Mouse (Mus musculus): ENCODE data around the gene Schip1. TPM values are rescaled to one million over a fixed set of nuclear protein-coding genes. Genes with fewer than 3 reads are reported as not detected.

The Schip1 gene
- polyA plus RNA-seq, 1 experiment from 2014 or later = 71.8 TPM

GRCm38 (mm10) chr3:68379242-68379641 lies 314.6 kb downstream of the Schip1 start:
- no peaks in the 10 kb centered on the region for H3K36me3 ChIP-seq (ENCODE audit: insufficient read depth, low read length)
- H3K4me2 ChIP-seq (ENCODE audit: low read length) = no peak overlapping the region
- no peak overlapping the region for H3K4me3 ChIP-seq (replicated peaks; ENCODE audit: low read depth, low read length)
- no peak overlapping the region for H3K9ac ChIP-seq (ENCODE audit: low read depth, low read length)
- no peaks in the 10 kb centered on the region for H3K9me3 ChIP-seq (replicated peaks; ENCODE audit: low read length)
- no peak overlapping the region for H3K27ac ChIP-seq
- no peak for ATAC-seq (replicated peaks; ENCODE audit: low FRiP score, low read depth)
- no peaks in the 10 kb centered on the region for H3K4me1 ChIP-seq (replicated peaks; ENCODE audit: insufficient read depth, low read length)
- H3K27me3 ChIP-seq (ENCODE audit: insufficient read depth, low read length) = no peaks in the 10 kb centered on the region
- TF ChIP-seq CTCF (IDR thresholded peaks at IDR 0.05; ENCODE audit: low read depth) = no peak
- peak; percentile 79 for DNase-seq (ENCODE audit: low spot score)
- WGBS = 28% methylated on average over 7 of the region's 7 CpGs

- no peaks in the 10 kb centered on the region for H3K4me1 ChIP-seq (replicated peaks; ENCODE audit: insufficient read depth, low read length)
- ATAC-seq (replicated peaks; ENCODE audit: low FRiP score, low read depth) (no peak), DNase-seq (ENCODE audit: low spot score) (no peak)
- no peaks in the 10 kb centered on the region for H3K9me3 ChIP-seq (replicated peaks; ENCODE audit: low read length)
- H3K27me3 ChIP-seq (ENCODE audit: insufficient read depth, low read length) = no peaks in the 10 kb centered on the region
- no peak overlapping the region for H3K4me3 ChIP-seq (replicated peaks; ENCODE audit: low read depth, low read length)
- TF ChIP-seq CTCF (IDR thresholded peaks at IDR 0.05; ENCODE audit: low read depth) = no peak
- no peak overlapping the region for H3K4me2 ChIP-seq (ENCODE audit: low read length)
- H3K9ac ChIP-seq (ENCODE audit: low read depth, low read length) = no peak overlapping the region
- no peaks in the 10 kb centered on the region for H3K36me3 ChIP-seq (ENCODE audit: insufficient read depth, low read length)
- no peak overlapping the region for H3K27ac ChIP-seq
Observed at GRCm38 (mm10) chr3:68383672-68384071, 319.1 kb downstream of the Schip1 start.

- 79% methylated on average over 3 of the region's 3 CpGs for WGBS
- ATAC-seq (replicated peaks; ENCODE audit: low FRiP score, low read depth) (no peak), DNase-seq (ENCODE audit: low spot score) (no peak)
- Histone ChIP-seq H3K27ac (no peak overlapping the region), H3K4me3 (replicated peaks; ENCODE audit: low read depth, low read length) (no peak overlapping the region), H3K27me3 (ENCODE audit: insufficient read depth, low read length) (no peaks in the 10 kb centered on the region), H3K4me2 (ENCODE audit: low read length) (no peak overlapping the region), H3K9ac (ENCODE audit: low read depth, low read length) (no peak overlapping the region), H3K4me1 (replicated peaks; ENCODE audit: insufficient read depth, low read length) (no peaks in the 10 kb centered on the region), H3K36me3 (ENCODE audit: insufficient read depth, low read length) (no peaks in the 10 kb centered on the region), H3K9me3 (replicated peaks; ENCODE audit: low read length) (no peaks in the 10 kb centered on the region)
- TF ChIP-seq CTCF (IDR thresholded peaks at IDR 0.05; ENCODE audit: low read depth) = no peak
Observed at GRCm38 (mm10) chr3:68385544-68385943, 320.9 kb downstream of the Schip1 start.

- Histone ChIP-seq H3K27ac (no peak overlapping the region), H3K36me3 (ENCODE audit: insufficient read depth, low read length) (no peaks in the 10 kb centered on the region), H3K4me3 (replicated peaks; ENCODE audit: low read depth, low read length) (no peak overlapping the region), H3K27me3 (ENCODE audit: insufficient read depth, low read length) (no peaks in the 10 kb centered on the region), H3K9ac (ENCODE audit: low read depth, low read length) (no peak overlapping the region), H3K4me1 (replicated peaks; ENCODE audit: insufficient read depth, low read length) (no peaks in the 10 kb centered on the region), H3K9me3 (replicated peaks; ENCODE audit: low read length) (no peaks in the 10 kb centered on the region), H3K4me2 (ENCODE audit: low read length) (no peak overlapping the region)
- DNase-seq (ENCODE audit: low spot score) (no peak), ATAC-seq (replicated peaks; ENCODE audit: low FRiP score, low read depth) (no peak)
- 77% methylated on average over 3 of the region's 3 CpGs for WGBS
- TF ChIP-seq CTCF (IDR thresholded peaks at IDR 0.05; ENCODE audit: low read depth) = no peak
Observed at GRCm38 (mm10) chr3:68388023-68388422, 323.4 kb downstream of the Schip1 start.

GRCm38 (mm10) chr3:68393578-68393977 lies 329.0 kb downstream of the Schip1 start:
- H3K36me3 ChIP-seq (ENCODE audit: insufficient read depth, low read length) = no peaks in the 10 kb centered on the region
- H3K4me1 ChIP-seq (replicated peaks; ENCODE audit: insufficient read depth, low read length) = no peaks in the 10 kb centered on the region
- DNase-seq (ENCODE audit: low spot score) = no peak
- no peak overlapping the region for H3K27ac ChIP-seq
- H3K4me2 ChIP-seq (ENCODE audit: low read length) = no peak overlapping the region
- ATAC-seq (replicated peaks; ENCODE audit: low FRiP score, low read depth) = peak; percentile 77
- WGBS = 50% methylated on average over 2 of the region's 2 CpGs
- no peak overlapping the region for H3K9ac ChIP-seq (ENCODE audit: low read depth, low read length)
- no peak overlapping the region for H3K4me3 ChIP-seq (replicated peaks; ENCODE audit: low read depth, low read length)
- no peaks in the 10 kb centered on the region for H3K27me3 ChIP-seq (ENCODE audit: insufficient read depth, low read length)
- no peaks in the 10 kb centered on the region for H3K9me3 ChIP-seq (replicated peaks; ENCODE audit: low read length)
- TF ChIP-seq CTCF (IDR thresholded peaks at IDR 0.05; ENCODE audit: low read depth) = no peak

- ATAC-seq (replicated peaks; ENCODE audit: low FRiP score, low read depth) = no peak
- H3K36me3 ChIP-seq (ENCODE audit: insufficient read depth, low read length) = no peaks in the 10 kb centered on the region
- H3K4me1 ChIP-seq (replicated peaks; ENCODE audit: insufficient read depth, low read length) = no peaks in the 10 kb centered on the region
- DNase-seq (ENCODE audit: low spot score) = no peak
- H3K27me3 ChIP-seq (ENCODE audit: insufficient read depth, low read length) = no peaks in the 10 kb centered on the region
- H3K4me2 ChIP-seq (ENCODE audit: low read length) = no peak overlapping the region
- no peaks in the 10 kb centered on the region for H3K9me3 ChIP-seq (replicated peaks; ENCODE audit: low read length)
- WGBS = 77% methylated on average over 3 of the region's 3 CpGs
- no peak for TF ChIP-seq CTCF (IDR thresholded peaks at IDR 0.05; ENCODE audit: low read depth)
- no peak overlapping the region for H3K9ac ChIP-seq (ENCODE audit: low read depth, low read length)
- no peak overlapping the region for H3K27ac ChIP-seq
- no peak overlapping the region for H3K4me3 ChIP-seq (replicated peaks; ENCODE audit: low read depth, low read length)
Observed at GRCm38 (mm10) chr3:68398691-68399090, 334.1 kb downstream of the Schip1 start.

GRCm38 (mm10) chr3:68400121-68400520 lies 335.5 kb downstream of the Schip1 start:
- Histone ChIP-seq H3K36me3 (ENCODE audit: insufficient read depth, low read length) (no peaks in the 10 kb centered on the region), H3K4me3 (replicated peaks; ENCODE audit: low read depth, low read length) (no peak overlapping the region), H3K27ac (no peak overlapping the region), H3K4me2 (ENCODE audit: low read length) (no peak overlapping the region), H3K27me3 (ENCODE audit: insufficient read depth, low read length) (no peaks in the 10 kb centered on the region), H3K9me3 (replicated peaks; ENCODE audit: low read length) (no peaks in the 10 kb centered on the region), H3K9ac (ENCODE audit: low read depth, low read length) (no peak overlapping the region), H3K4me1 (replicated peaks; ENCODE audit: insufficient read depth, low read length) (no peaks in the 10 kb centered on the region)
- no peak for ATAC-seq (replicated peaks; ENCODE audit: low FRiP score, low read depth)
- 74% methylated on average over 7 of the region's 7 CpGs for WGBS
- no peak for TF ChIP-seq CTCF (IDR thresholded peaks at IDR 0.05; ENCODE audit: low read depth)
- no peak for DNase-seq (ENCODE audit: low spot score)
